Mouse (Mus musculus): ENCODE measurements around the gene Tcf20. TPM values are rescaled to one million over a fixed set of nuclear protein-coding genes. Genes with fewer than 3 reads are reported as not detected.

Tcf20 gene
- total RNA-seq, 2 experiments from 2014 or later = 24.8 to 27.8 TPM

- no peak for DNase-seq
- intact Hi-C loops (cut with DNase I) = no loop called here
These were observed 8.8 kb upstream of the Tcf20 start for GRCm38 (mm10) chr15:82996431-82996830.

GRCm38 (mm10) chr15:82995239-82995638 is 7.6 kb upstream of the Tcf20 start:
- no peak for DNase-seq
- intact Hi-C loops (cut with DNase I) = no loop called here

GRCm38 (mm10) chr15:82992911-82993310 is 5.2 kb upstream of the Tcf20 start:
- DNase-seq = no peak
- intact Hi-C loops (cut with DNase I) = no loop called here

GRCm38 (mm10) chr15:82992079-82992783 is 4.6 kb upstream of the Tcf20 start:
- no peak for DNase-seq
- intact Hi-C loops (cut with DNase I) = no loop called here

- DNase-seq = no peak
- intact Hi-C loops (cut with DNase I) = no loop called here
These were observed 1.6 kb upstream of the Tcf20 start for GRCm38 (mm10) chr15:82989190-82989704.

GRCm38 (mm10) chr15:82987014-82987731 is 499 bp downstream of the Tcf20 start:
- intact Hi-C loops (cut with DNase I) = no loop called here
- DNase-seq = no peak

- intact Hi-C loops (cut with DNase I) = no loop called here
- DNase-seq = no peak
These were observed 3.1 kb downstream of the Tcf20 start for GRCm38 (mm10) chr15:82984574-82984973.

GRCm38 (mm10) chr15:82984097-82984496 is 3.6 kb downstream of the Tcf20 start:
- intact Hi-C loops (cut with DNase I) = no loop called here
- no peak for DNase-seq

GRCm38 (mm10) chr15:82983416-82984026 is 4.2 kb downstream of the Tcf20 start:
- intact Hi-C loops (cut with DNase I) = no loop called here
- DNase-seq = no peak

- peak in 1 of 2 experiments; percentile 68 for DNase-seq
- intact Hi-C loops (cut with DNase I) = no loop called here
These were observed 4.8 kb downstream of the Tcf20 start for GRCm38 (mm10) chr15:82982724-82983415.

GRCm38 (mm10) chr15:82981676-82982520 is 5.8 kb downstream of the Tcf20 start:
- intact Hi-C loops (cut with DNase I) = no loop called here
- no peak for DNase-seq

- intact Hi-C loops (cut with DNase I) = no loop called here
- DNase-seq = no peak
These were observed 8.1 kb downstream of the Tcf20 start for GRCm38 (mm10) chr15:82979531-82979930.

- intact Hi-C loops (cut with DNase I) = no loop called here
- no peak for DNase-seq
These were observed 13.2 kb downstream of the Tcf20 start for GRCm38 (mm10) chr15:82974471-82974870.

GRCm38 (mm10) chr15:82969206-82969721 is 18.4 kb downstream of the Tcf20 start:
- no peak for DNase-seq
- intact Hi-C loops (cut with DNase I) = no loop called here

- intact Hi-C loops (cut with DNase I) = no loop called here
- DNase-seq = no peak
These were observed 19.2 kb downstream of the Tcf20 start for GRCm38 (mm10) chr15:82968449-82968848.

- intact Hi-C loops (cut with DNase I) = no loop called here
- no peak for DNase-seq
These were observed 19.7 kb downstream of the Tcf20 start for GRCm38 (mm10) chr15:82967947-82968346.

- intact Hi-C loops (cut with DNase I) = no loop called here
- DNase-seq = no peak
These were observed 23.3 kb downstream of the Tcf20 start for GRCm38 (mm10) chr15:82964266-82964825.

- DNase-seq = no peak
- intact Hi-C loops (cut with DNase I) = no loop called here
These were observed 24.0 kb downstream of the Tcf20 start for GRCm38 (mm10) chr15:82963556-82964156.

GRCm38 (mm10) chr15:82963090-82963489 is 24.6 kb downstream of the Tcf20 start:
- intact Hi-C loops (cut with DNase I) = no loop called here
- DNase-seq = no peak

Data from gastrocnemius, postnatal 36 days (tissue).